Mouse (Mus musculus): Measurements from ENCODE around the gene Plekhm3.

- TF ChIP-seq CTCF (IDR thresholded peaks at IDR 0.05; ENCODE audit: control insufficient read depth, insufficient read depth, low read length) (no peak), POLR2A (IDR thresholded peaks at IDR 0.05; ENCODE audit: borderline replicate concordance, control insufficient read depth, low read depth, low read length) (no peak)
Observed at GRCm38 (mm10) chr1:64950271-64950670, 6.4 kb downstream of the Plekhm3 start.
